Mouse (Mus musculus) forebrain, embryonic 11.5 days (tissue): ENCODE results near the gene Pfdn4. TPM values are rescaled to one million over a fixed set of nuclear protein-coding genes. Genes with fewer than 3 reads are reported as not detected.

Experiments
- ATAC-seq: fragments of 200-750 bp; cut with Nextera tagmentation; replicated peaks from 2 replicates; pipeline ENCODE4 v1.8.0; 2017; ENCODE audit warnings: moderate TSS enrichment; ENCODE audit not compliant: low FRiP score
- DNase-seq: peaks from one replicate; pipeline ENCODE4 v3.0.0-alpha.2; 2017; ENCODE audit warnings: low spot score
- H3K27ac ChIP-seq: fragments of 300-500 bp; sonication (generic); 2 replicates; pipeline ENCODE4 v1.5.1; 2014; ENCODE audit warnings: low read depth, low read length
- H3K27me3 ChIP-seq: fragments of 300-500 bp; sonication (generic); 2 replicates; pipeline ENCODE4 v1.6.1; 2014; ENCODE audit warnings: mild to moderate bottlenecking, low read length, mixed read lengths; ENCODE audit not compliant: control insufficient read depth, insufficient read depth
- H3K36me3 ChIP-seq: fragments of 300-500 bp; sonication (generic); 2 replicates; pipeline ENCODE4 v1.6.1; 2014; ENCODE audit warnings: mild to moderate bottlenecking, low read length, moderate library complexity, mixed read lengths; ENCODE audit not compliant: control insufficient read depth, insufficient read depth
- H3K4me1 ChIP-seq: fragments of 300-500 bp; sonication (generic); replicated peaks from 2 replicates; pipeline ENCODE4 v1.6.1; 2014; ENCODE audit warnings: low read length, mixed read lengths; ENCODE audit not compliant: control insufficient read depth, insufficient read depth
- H3K4me2 ChIP-seq: fragments of 300-500 bp; sonication (generic); 2 replicates; pipeline ENCODE4 v1.6.1; 2014; ENCODE audit warnings: low read depth, mild to moderate bottlenecking, low read length, moderate library complexity, mixed read lengths; ENCODE audit not compliant: severe bottlenecking
- H3K4me3 ChIP-seq: fragments of 300-500 bp; sonication (generic); 2 replicates; pipeline ENCODE4 v1.5.1; 2014; ENCODE audit warnings: low read depth, low read length
- H3K9ac ChIP-seq: fragments of 300-500 bp; sonication (generic); 2 replicates; pipeline ENCODE4 v1.6.1; 2014; ENCODE audit warnings: low read length
- H3K9me3 ChIP-seq: fragments of 300-500 bp; sonication (generic); 2 replicates; pipeline ENCODE4 v1.6.1; 2016; ENCODE audit warnings: low read length, mixed read lengths; ENCODE audit not compliant: control insufficient read depth
- WGBS: fragments of 180-500 bp; shearing (Covaris S2); extraction: QIAGEN DNeasy Blood & Tissue Kit; methylation state at CpG from one replicate; pipeline ENCODE4 v1.1.7; 2014; 5-methylcytosine and 5-hydroxymethylcytosine counted together
- polyA plus RNA-seq: library from polyadenylated mRNA; unstranded; fragments of >200 nt; fragmentation: Nextera tagmentation; extraction: Ambion mirVana; gene quantifications from 2 replicates; pipeline ENCODE4 v1.2.1, GENCODE M21; 2014

Gene Pfdn4
- polyA plus RNA-seq, 1 experiment from 2014 or later, result 130 TPM

DNA sequence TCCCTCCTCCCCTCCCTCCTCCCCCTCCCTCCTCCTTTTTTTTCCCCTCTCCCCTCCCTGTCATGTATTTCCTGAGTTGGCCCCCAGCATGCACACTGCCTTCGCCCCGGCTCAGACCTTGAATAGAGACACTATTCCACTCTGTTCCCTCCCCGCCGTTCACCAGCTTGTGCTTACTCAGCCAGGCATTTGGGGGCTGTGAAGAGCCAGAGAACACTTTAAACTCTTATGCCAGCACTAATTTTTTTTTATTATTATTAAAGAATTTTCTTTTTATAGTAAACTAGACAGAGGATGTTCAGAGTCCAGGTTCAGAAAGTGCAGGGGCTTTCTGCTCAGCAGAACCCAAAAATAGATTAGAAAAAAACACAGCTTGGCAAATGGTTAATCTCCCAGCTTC is 31.4 kb upstream of the Pfdn4 start:
- H3K4me3 ChIP-seq, result no peak overlapping the region
- no peak overlapping the region for H3K4me2 ChIP-seq
- WGBS, result 44% methylated on average over 4 of the region's 4 CpGs
- DNase-seq (no peak), ATAC-seq (no peak)
- H3K36me3 ChIP-seq, result no peaks in the 10 kb centered on the region
- H3K4me1 ChIP-seq, result peaks cover 5% of the 10 kb centered on the region; the same call in 1 of the 2 replicates
- H3K9ac ChIP-seq, result no peak overlapping the region
- H3K27me3 ChIP-seq, result no peaks in the 10 kb centered on the region; the same call in 1 of the 2 replicates
- H3K27ac ChIP-seq, result no peak overlapping the region
- no peaks in the 10 kb centered on the region for H3K9me3 ChIP-seq

- Histone ChIP-seq H3K27me3 (no peaks in the 10 kb centered on the region), H3K4me3 (no peak overlapping the region), H3K36me3 (no peaks in the 10 kb centered on the region), H3K4me1 (0 out of 2 replicates have a peak, but pooled peaks cover 5% of the 10 kb centered on the region), H3K4me2 (no peak overlapping the region), H3K9me3 (no peaks in the 10 kb centered on the region), H3K9ac (no peak overlapping the region), H3K27ac (no peak overlapping the region)
- DNase-seq (peak; percentile 64), ATAC-seq (no peak)
Observed at GRCm38 (mm10) chr2:170468009-170468408, 28.2 kb upstream of the Pfdn4 start.

DNA sequence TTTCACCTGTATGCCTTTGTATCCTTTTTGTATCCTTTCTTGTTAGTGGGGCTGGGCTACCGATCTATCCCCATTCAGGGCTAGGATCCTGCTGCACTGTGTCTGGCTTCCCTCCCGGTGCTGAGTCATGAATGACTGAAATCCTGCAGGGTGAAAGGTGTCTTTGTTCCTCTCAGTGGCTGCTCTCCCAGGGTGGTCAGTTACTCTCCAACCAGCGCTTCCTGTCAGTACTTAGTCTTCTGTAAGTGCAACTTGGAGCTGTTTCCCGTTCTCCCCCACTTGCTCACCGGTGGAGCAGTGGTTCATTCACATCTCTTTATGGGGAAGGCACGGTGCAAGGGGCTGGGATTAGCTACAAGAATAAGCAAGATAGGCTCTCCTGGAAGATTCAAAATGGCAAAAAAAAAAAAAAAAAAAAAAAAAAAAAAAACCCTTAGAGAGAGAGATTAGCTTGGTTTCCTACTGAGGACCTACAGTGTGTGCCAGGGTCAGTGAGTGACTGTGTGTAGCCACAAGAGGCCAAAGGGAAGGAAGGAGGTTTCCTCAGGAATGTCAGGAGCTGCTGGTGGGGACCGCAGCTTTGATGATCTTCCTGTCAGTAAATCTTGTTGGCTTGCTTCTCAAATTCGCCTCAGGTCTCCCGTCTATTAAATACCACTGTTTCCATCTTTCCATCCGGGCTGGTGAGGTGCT is 26.5 kb upstream of the Pfdn4 start:
- peak; percentile 49; the same call in 1 of the 2 replicates for ATAC-seq
- Histone ChIP-seq H3K9ac (no peak overlapping the region; the same call in 1 of the 2 replicates), H3K9me3 (no peaks in the 10 kb centered on the region), H3K4me2 (no peak overlapping the region), H3K4me1 (0 out of 2 replicates have a peak, but pooled peaks cover 5% of the 10 kb centered on the region), H3K27ac (no peak overlapping the region), H3K27me3 (no peaks in the 10 kb centered on the region), H3K4me3 (no peak overlapping the region), H3K36me3 (no peaks in the 10 kb centered on the region)
- 9% methylated on average over 10 of the region's 10 CpGs for WGBS
- peak; percentile 59 for DNase-seq

GRCm38 (mm10) chr2:170470591-170470990 is 25.6 kb upstream of the Pfdn4 start:
- H3K9ac ChIP-seq, result no peak overlapping the region
- H3K4me1 ChIP-seq, result 0 out of 2 replicates have a peak, but pooled peaks cover 5% of the 10 kb centered on the region
- H3K27me3 ChIP-seq, result no peaks in the 10 kb centered on the region
- no peak overlapping the region for H3K4me3 ChIP-seq
- H3K4me2 ChIP-seq, result no peak overlapping the region
- ATAC-seq, result no peak
- no peak overlapping the region for H3K27ac ChIP-seq
- WGBS, result 82% methylated on average over 5 of the region's 5 CpGs
- no peaks in the 10 kb centered on the region for H3K9me3 ChIP-seq
- no peak for DNase-seq
- no peaks in the 10 kb centered on the region for H3K36me3 ChIP-seq

- WGBS, result 90% methylated on average over 5 of the region's 5 CpGs
- DNase-seq (no peak), ATAC-seq (no peak)
- no peak overlapping the region for H3K4me2 ChIP-seq
- H3K27me3 ChIP-seq, result no peaks in the 10 kb centered on the region
- no peaks in the 10 kb centered on the region for H3K9me3 ChIP-seq
- no peak overlapping the region for H3K4me3 ChIP-seq
- no peak overlapping the region for H3K9ac ChIP-seq
- no peak overlapping the region for H3K27ac ChIP-seq
- H3K36me3 ChIP-seq, result no peaks in the 10 kb centered on the region
- 0 out of 2 replicates have a peak, but pooled peaks cover 5% of the 10 kb centered on the region for H3K4me1 ChIP-seq
Observed at GRCm38 (mm10) chr2:170474125-170474524, 22.1 kb upstream of the Pfdn4 start.

DNA sequence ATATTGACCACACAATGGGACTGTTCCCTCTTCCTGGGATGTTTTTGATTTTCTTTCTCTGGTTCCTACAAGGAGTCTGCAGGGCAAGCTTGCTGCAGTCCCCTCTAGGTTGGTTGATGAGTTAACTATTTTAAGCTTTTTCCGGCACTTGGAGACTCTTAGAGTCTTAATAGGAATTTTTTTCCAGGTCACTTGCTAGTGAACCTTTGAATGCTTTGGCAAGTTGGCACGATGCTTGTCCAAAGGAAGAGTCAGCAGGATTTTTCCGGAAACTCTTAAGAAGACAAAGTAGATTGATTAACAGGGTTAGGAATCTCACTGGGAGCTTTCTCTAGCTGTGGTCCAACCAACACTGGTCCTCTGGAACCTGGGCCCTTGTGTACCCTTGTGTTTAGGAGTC is 21.1 kb upstream of the Pfdn4 start:
- H3K9me3 ChIP-seq, result no peaks in the 10 kb centered on the region

DNA sequence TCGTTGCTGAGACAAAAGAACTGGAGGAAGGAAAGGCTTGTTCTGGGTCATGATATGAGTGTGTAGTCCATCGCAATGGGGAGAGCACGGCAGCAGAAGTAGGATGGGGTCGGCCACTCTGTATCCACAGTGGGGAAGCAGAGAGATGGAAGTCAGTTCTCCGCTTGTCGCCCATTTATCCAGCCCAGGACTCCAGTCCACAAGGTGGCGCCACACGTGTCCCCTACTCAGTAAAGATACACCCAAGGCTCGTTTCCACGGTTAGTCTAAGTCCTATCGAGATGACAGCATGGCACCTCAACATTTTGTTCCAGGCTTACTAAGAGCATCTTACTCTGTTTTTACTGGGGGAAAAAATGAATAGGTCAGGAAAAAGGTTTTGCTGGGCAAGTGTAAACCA is 20.0 kb upstream of the Pfdn4 start:
- H3K4me3 ChIP-seq, result no peak overlapping the region
- no peak overlapping the region for H3K9ac ChIP-seq
- 88% methylated on average over 11 of the region's 11 CpGs for WGBS
- H3K4me2 ChIP-seq, result no peak overlapping the region
- ATAC-seq, result no peak
- H3K27ac ChIP-seq, result no peak overlapping the region
- no peak for DNase-seq
- no peaks in the 10 kb centered on the region for H3K4me1 ChIP-seq
- H3K9me3 ChIP-seq, result no peaks in the 10 kb centered on the region
- no peaks in the 10 kb centered on the region for H3K36me3 ChIP-seq
- no peaks in the 10 kb centered on the region for H3K27me3 ChIP-seq

More for the DNA sequence above, 21.1 kb upstream of the Pfdn4 start:
- no peak for DNase-seq
- H3K36me3 ChIP-seq, result no peaks in the 10 kb centered on the region
- 61% methylated on average over 3 of the region's 3 CpGs for WGBS
- no peak overlapping the region for H3K4me2 ChIP-seq
- no peaks in the 10 kb centered on the region for H3K27me3 ChIP-seq
- H3K9ac ChIP-seq, result no peak overlapping the region
- no peaks in the 10 kb centered on the region for H3K4me1 ChIP-seq
- H3K4me3 ChIP-seq, result no peak overlapping the region
- ATAC-seq, result no peak
- H3K27ac ChIP-seq, result no peak overlapping the region

- H3K9me3 ChIP-seq, result no peaks in the 10 kb centered on the region
- WGBS, result 91% methylated on average over 8 of the region's 8 CpGs
- no peaks in the 10 kb centered on the region for H3K36me3 ChIP-seq
- H3K4me3 ChIP-seq, result no peak overlapping the region
- no peak for DNase-seq
- no peaks in the 10 kb centered on the region for H3K4me1 ChIP-seq
- H3K27me3 ChIP-seq, result no peaks in the 10 kb centered on the region
- no peak for ATAC-seq
- H3K4me2 ChIP-seq, result no peak overlapping the region
- H3K27ac ChIP-seq, result no peak overlapping the region
- H3K9ac ChIP-seq, result no peak overlapping the region
Observed at GRCm38 (mm10) chr2:170476643-170477042, 19.6 kb upstream of the Pfdn4 start.

DNA sequence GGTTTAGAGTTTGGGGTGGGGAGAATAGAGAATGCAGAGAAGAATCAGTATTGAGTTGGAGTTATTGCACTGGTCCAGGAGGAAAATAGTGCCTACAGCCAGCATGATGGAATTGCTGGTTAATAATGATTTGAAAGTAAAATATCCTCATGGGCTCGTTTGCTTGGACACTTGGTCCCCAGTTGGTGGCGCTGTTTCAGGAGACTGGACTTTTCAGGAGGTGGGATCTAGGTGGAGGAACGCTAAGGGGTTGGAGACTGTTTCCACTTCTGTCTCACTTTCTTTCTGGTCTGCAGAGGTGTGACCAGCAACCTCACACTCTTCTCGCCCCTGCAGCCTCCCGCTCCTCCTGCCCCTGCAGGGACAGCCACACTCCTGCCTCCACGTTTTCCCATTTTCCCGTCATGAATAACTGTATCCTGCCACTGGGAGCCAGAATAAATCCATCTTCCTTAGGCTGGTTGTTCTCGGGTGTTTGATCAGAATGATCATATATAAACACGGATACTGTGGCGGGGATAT is 14.1 kb upstream of the Pfdn4 start:
- H3K4me3 ChIP-seq, result no peak overlapping the region
- no peak overlapping the region for H3K4me2 ChIP-seq
- no peaks in the 10 kb centered on the region; the same call in 1 of the 2 replicates for H3K27me3 ChIP-seq
- no peaks in the 10 kb centered on the region for H3K4me1 ChIP-seq
- no peak overlapping the region for H3K9ac ChIP-seq
- H3K27ac ChIP-seq, result no peak overlapping the region
- no peaks in the 10 kb centered on the region for H3K9me3 ChIP-seq
- H3K36me3 ChIP-seq, result no peaks in the 10 kb centered on the region
- ATAC-seq (no peak), DNase-seq (no peak)
- 72% methylated on average over 10 of the region's 10 CpGs for WGBS
